Mouse (Mus musculus): Measurements from ENCODE around the gene Adamtsl4.
"Not testable (repeated sequence)": the region's sequence is repeated elsewhere in the genome, so short reads cannot be mapped to it uniquely, and the experiment has no call there.

The Adamtsl4 gene

DNA sequence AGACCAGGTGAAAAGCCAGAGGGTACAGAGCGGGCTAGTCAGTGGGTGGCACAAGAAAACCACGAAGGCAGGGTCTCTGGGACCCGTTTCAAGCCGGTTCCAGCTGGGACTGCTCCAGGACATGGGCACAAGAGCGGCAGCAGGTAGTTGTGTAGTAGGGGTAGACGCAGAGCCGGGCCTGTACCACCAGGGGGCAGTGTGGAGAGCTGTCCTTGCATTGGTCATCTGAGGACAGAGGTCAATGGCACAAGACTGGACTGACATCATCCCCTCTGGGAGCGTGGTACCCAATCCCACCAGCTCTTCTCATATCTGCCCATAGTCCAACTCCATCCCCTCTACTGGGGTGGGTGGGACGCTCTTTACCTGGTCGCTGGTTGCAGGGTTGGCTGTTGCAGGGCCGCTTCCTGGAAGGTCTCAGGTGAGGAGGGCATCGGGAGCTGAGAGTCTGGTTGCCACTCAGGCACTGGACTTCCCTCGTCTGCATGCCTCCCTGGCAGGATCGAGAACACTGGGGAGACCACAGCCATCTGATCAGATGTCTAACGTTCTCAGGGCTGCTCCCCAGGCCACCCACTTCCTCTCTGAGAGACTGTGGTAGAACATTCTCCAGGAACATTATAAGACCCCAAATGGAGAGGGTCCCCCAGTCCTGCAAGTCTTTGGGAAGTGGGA, 10.8 kb downstream of the Adamtsl4 start:
- DNase-seq (ENCODE audit: low spot score), result no peak

DNA sequence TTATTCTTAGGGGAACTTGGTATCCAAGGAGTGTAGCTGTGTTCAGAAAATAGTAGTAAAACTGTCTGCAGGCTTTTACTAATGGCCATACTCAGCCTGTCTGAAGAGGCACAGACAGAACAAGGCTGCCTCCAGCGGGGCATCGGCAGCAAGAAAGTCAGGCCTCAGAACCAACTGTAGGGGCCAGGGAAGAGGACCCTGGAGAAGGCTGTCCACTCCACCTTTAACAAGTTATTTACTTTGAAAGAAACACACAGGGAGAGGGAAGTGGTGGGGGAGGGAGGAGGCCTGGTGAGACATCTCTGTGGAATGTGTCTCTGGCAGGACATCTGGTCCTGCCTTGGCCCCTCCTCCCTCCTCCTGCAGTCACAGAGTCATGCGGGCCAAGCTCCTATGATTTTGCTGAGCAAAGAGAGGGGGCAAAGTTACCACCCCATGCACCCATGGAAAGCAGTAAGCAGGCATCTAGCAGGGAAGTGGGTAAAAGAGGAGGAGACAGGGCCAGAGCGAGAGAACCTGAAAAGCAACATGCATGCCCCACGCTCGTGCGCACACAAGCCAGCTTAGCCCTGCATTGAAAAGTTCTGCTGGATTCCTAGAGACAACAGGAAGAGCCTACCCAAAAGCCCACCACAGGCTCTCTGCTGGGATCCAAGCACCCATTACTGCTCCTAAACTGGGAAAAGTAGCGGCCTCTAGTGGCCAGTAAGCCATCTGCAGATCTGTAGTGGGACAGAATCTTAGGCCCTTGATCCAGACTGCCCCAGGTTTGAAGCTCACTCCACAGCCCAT, 12.2 kb downstream of the Adamtsl4 start:
- peak; percentile 83 for DNase-seq (ENCODE audit: low spot score)

DNA sequence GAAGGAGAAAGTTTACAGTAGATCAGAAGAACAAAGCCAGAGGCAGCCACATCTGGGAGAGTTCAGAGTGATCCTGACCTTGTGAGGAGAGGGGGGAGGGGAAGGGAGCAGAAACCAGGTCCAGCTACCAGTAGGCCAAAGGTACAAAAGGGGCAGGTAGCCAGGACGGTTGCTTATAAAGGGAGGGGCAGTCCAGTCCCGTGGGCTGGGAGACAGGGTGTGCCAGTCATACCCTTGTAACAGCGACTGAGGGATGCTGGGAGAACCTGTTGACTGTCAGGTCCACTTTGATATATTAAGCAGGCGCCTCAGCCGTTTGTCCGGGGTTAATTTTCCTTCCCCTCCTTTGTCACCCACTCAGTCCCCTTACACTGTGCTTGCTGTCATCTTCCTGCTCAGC, 12.9 kb downstream of the Adamtsl4 start:
- DNase-seq (ENCODE audit: low spot score), result peak; percentile 73

DNA sequence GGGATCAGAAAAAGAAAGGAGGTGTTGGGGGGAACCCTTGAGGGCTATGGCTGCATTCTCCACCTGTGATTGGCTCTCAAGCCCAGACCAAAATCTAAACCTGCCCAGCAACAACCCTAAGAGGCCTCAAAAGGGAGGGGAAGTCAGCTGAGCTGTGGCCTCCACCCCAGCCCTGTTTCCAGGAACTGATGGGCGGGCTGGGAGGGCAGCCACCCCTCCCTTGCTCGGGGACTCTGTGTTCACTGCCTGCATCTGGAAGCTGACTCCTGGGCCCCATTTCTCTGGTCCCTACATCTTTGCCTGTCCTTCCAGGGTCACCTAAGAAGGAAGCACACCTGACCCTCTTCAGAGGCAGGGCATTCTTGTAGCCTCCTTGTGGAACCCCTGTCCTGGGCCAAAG, 13.5 kb downstream of the Adamtsl4 start:
- peak; percentile 95 for DNase-seq (ENCODE audit: low spot score)

DNA sequence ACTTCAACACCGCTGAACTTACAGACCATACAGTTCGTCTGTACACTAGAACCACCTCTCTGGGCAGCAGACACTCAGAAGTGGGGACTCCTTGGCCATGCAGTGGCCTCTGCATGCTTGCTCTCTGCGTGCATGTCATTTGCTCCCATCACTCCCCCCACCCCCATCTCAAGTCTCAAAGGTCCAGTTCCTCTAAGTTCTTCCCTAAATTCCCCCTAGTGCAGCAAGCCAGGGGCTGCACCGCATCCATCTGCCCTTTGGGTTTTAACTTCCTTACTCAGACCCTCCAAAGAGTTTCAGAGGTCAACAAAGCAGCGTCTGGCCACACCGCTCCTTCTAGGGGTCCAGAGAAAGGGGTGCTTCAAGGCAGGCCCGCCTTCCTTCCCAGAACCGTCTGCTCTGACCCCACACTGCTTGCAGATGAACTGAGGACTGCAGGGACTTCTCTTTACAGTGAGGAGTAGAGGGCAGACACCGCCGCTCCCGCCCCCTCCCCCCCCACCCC, 14.0 kb downstream of the Adamtsl4 start:
- no peak for DNase-seq (ENCODE audit: low spot score)

DNA sequence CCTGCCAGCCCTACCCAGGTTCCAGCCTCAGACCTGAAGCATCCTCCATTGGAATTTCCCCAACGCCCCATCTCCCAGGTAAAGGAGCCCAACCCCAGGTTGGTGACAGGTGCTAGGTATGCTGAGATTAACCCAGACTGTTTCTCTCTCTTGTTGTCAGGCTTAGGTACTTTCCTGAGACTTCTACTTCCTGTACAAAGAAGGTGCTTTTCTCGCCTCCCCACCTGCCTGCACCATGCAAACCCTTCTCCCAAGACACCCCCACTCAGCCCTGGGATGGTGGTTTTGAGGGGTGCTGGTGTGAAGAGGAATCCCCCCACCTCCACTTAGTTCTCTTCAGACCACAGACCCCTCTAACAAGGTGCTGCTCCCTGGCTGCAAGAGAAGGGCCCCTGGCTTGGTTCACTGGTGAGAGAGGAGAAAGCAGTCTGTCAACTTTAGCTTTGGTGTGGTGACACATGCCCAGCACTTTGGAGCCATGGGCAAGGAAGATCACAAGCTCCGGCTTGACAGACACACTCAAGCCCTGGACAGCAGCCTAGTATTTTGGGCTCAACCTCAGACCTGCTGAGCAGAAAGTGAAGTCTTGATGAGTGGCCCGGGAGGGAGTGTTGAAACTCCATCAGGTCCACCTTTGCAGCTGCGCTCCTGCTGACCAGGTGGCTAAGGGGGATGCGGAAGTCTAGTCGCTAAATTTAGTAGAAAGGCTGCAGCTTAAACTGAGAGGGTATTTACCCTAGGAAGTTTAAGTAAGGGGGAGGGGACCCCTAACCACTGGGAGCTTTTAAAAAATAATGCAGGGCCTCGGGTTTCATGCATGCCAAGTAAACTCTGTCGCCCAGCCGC, 14.6 kb downstream of the Adamtsl4 start:
- no peak for DNase-seq (ENCODE audit: low spot score)

DNA sequence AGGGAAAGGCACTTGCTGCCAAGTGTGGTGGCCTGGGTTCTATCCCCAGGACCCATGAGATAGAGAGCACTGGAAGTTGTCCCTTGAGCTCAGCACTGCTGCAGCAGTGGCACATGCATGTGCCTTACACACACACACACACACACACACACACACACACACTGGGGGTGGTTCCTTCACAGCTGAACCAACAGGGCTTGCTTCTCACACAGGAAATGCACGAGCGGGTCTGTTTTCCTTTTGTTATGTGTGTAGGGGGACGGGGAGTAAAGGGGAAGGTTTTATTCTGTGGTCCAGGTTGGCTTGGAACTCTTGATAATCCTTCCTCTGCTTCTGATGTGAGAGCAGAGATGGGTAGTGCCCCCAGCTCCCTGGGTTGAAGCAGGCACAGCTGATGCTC, 15.3 kb downstream of the Adamtsl4 start:
- DNase-seq (ENCODE audit: low spot score), result no peak

DNA sequence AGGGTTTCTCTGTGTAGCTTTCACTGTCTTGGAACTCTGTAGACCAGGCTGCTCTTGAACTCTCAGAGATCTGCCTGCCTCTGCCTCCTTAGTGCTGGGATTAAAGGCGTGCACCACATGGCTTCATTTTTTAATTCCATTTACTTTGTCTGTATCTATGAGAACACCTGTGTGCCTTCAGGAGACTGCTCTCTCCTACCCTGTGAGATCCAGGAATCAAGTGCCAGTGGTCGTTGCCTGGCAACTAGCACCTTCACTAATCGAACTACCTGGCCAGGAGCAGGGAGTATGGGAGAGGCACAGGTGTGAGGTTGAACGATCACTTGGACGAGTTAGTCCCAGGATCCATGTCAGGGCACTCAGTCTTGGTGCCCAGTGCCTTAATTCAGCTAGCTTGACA, 16.5 kb downstream of the Adamtsl4 start:
- DNase-seq (ENCODE audit: low spot score), result no peak

DNA sequence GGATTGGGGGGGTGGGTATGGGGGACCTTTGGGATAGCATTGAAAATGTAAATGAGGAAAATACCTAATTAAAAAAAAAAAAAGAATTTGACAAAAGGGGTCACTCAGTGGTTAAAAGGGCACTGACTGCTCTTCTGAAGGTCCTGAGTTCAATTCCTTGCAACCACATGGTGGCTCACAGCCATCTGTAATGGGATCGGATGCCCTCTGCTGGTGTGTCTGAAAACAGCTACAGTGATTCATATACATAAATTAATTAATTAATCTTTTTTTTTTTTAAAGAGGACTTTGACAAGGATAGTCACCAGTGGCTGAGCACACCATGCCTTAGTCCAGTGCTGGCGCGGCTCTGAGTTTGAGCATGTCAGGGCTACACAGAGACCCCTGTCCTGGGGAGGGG, 17.3 kb downstream of the Adamtsl4 start:
- not testable (repeated sequence) for DNase-seq (ENCODE audit: low spot score)

DNA sequence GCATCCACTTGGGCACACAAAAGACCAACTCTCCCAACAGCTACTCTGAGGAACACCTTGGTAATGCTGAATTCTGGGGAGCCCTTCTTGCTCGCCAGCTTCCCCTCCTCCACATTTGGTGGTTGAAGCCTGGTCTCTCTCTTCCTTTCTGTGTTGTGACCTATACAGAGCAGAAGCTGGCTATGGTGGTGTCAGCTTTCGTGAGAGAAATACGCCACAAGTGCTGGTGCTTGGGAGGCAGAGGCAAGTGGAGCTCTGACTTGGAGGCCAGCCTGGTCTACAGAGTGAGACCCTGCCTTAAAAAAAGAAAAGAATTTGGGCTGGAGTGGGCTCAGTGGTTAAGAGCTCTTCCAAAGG, 18.4 kb downstream of the Adamtsl4 start:
- no peak for DNase-seq (ENCODE audit: low spot score)

DNA sequence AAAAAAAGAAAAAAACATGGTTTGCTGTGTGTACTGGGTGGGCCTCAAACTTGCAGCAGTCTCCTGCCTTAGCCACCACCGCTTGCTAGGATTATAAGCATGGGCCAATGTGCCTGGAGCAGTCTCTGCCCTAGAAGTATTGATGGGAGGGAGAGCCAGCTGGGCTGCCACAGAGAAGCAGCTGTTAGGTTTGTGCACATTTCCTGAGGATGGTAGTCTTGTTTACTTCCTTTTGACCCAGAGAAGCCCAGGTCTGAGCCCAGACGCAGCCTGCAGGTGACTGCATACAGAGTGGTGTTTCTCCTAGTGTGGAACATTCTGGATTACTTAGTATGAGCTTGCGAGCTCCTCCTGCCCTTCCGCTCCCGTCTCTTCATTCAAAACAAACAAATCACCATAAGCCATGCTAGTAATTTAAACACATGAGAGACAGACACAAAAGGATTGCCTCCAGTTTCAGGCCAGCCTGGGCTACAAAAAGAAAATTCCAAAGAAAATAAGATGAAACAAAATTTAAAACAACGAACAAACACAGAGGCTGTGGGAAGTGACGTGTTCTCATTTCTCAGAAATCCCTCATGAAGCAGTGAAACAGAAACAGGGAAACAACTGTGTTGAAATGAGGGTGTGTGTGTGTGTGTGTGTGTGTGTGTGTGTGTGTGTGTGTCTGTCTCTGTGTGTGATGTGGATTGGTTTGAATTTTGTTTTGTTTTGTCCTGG, 19.0 kb downstream of the Adamtsl4 start:
- DNase-seq (ENCODE audit: low spot score), result no peak

DNA sequence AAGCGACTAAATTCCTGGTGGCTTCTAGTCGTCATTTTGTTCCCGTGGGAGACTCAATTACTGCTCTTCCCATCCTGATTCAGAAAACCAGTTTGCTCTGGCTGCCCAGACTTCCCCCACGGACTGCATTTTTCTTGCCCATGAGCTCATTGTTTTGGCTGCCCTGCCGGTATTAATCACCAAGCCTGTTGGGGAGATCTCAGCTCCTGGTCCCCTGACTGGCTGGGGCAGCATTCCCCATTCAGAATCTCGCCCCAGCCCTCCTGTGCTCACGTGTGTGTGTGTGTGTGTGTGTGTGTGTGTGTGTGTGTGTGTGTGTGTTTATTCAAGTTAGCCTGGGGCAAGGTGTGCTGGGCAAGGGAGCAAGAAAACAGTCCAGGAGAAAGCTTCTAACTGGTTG, 19.7 kb downstream of the Adamtsl4 start:
- DNase-seq (ENCODE audit: low spot score), result no peak

DNA sequence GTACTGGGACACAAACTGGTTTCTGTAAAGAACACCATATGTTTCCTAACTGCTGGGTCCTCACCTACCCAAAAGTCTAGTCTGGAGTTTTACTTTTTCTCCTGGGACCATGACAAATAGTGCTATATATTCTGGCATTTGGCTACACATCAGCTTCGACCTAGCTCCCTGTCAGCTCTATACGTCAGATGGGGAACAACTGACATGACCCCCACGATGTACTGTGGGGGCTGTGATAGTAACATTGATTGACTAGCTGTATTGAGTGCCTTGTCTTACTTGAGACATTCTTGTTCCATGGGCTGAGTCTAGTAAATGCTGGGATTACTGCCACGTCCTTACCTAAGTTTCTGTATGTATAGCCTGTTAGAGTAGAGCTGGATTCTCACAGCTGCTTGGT, 20.2 kb downstream of the Adamtsl4 start:
- DNase-seq (ENCODE audit: low spot score), result no peak

DNA sequence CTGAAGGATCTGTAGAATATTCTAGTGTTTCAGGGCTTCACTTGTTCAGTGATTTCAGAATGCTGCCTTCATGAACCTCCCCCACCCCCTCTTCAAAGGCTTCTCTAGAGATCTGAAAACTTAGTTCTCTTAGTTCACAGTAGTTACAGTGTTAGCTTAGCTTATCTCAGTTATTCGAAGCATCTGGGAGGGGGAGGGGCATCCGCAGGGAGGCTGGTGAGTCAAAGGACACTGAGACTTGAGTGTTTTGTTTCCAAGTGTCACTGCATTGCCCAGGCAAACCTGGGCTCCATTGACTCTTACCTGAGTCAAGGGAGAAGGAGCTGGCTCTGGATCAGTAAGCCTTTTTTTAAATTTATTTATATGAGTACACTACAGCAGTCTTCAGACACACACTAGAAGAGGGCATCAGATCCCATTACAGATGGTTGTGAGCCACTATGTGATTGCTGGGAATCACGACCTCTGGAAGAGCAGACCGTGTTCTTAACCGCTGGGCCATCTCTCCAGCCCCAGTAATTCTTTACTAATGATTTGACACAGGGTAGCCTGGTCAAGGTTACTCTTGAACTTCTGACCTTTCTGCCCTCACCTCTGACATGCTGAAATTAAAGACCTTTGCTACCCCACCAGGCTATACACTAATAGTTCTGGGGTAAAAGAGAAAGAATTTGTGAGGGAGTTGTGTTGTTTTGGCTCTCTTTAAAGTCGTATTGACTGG, 21.4 kb downstream of the Adamtsl4 start:
- peak; percentile 87 for DNase-seq (ENCODE audit: low spot score)

DNA sequence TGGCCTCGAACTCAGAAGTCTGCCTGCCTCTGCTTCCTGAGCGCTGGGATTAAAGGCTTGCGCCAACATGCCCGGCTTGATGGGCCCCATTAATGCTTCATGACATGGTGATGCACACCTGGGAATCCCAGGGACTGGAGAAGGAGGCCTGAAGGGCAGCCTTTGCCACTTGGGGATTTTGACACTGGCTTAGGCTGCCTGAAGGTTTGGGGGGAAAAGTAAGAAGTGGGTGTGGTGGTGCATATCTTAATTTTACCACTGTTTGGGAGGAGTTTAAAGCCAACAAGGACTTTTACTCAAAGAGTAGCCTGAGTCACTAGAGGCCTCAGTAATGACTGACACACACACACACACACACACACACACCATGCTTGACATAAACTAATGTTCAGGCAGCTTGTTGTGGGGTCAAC, 22.8 kb downstream of the Adamtsl4 start:
- no peak for DNase-seq (ENCODE audit: low spot score)

DNA sequence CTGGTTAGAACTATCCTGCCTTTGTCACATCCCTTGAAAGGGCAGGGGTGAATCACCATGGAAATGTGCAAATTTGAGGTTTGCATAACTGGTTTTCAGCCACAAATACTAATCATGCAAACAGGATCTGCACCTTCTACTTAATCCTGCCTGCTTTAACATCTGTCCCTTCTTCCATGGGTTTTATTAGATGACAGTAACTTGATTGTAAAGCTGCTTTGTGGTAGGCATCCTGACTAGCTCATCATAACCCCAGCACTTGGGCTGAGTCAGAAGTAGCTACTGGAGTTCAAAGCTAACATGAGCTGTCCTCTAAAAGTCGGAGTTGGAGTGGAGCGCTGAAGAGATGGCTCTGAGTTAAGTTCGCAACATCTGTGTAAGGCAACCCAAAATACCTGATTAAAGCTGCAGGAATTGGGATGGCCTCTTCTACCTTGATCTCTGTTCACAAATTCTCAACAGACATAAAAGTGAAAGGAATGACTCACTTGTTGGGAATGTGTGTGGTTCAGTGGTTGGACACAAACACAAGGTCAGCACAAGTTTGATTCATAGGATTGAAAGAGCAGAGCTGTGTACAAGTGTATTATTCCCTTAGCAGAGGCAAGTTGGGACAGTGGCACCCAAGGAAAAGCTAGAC, 23.6 kb downstream of the Adamtsl4 start:
- no peak for DNase-seq (ENCODE audit: low spot score)

DNA sequence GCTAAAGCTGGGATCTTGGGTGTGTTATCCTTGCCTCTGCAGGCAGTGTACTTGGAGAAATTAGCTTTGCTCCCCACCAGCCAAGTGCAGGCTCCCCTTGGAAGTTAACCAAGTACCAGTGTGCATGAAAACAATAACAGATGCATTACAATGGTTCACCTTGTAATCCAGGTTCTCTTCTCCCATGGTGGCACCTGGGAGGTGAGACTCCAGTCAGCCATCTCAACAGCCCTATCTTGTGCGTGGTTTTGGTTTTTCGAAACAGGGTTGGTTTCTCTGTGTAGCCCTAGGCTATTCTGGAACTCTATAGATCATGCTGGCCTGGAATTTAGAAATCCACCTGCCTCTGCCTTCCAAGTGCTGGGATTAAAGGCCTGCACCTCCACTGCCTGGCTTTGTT, 24.2 kb downstream of the Adamtsl4 start:
- DNase-seq (ENCODE audit: low spot score), result no peak

DNA sequence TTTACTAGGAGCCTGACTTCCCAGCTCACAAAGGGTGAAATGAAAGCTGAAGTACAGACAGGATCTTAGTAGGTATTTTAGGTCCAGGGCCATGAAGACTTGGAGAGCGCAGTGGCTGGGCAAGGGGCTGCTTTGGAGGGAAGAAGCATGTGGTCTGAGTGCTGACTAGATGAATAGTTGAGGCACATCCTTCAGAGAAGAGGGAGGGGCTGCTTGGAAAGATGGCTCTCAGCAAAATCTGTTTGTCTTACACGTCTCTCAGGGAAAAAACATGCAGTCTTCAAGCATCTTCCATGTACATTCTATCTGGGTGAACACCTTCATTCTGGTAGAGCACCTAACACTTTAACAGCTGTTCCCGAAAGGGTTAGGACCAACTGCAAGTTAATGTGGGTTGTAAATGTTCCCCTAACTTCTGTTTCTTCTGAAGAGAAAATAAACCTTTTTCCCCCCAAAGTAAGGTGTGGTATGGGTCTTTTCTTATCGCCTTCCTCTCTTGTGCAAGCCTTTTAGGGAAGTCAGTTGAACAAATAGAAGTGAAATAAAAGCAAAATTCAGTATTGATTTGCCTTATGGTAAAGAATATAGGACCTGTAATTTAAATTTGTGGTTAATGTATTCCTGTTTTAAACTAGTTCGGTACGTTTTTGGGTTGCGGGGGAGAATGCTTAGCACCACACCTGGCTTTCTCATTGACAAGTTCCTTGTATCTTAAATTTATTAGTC, 24.8 kb downstream of the Adamtsl4 start:
- no peak for DNase-seq (ENCODE audit: low spot score)

DNA sequence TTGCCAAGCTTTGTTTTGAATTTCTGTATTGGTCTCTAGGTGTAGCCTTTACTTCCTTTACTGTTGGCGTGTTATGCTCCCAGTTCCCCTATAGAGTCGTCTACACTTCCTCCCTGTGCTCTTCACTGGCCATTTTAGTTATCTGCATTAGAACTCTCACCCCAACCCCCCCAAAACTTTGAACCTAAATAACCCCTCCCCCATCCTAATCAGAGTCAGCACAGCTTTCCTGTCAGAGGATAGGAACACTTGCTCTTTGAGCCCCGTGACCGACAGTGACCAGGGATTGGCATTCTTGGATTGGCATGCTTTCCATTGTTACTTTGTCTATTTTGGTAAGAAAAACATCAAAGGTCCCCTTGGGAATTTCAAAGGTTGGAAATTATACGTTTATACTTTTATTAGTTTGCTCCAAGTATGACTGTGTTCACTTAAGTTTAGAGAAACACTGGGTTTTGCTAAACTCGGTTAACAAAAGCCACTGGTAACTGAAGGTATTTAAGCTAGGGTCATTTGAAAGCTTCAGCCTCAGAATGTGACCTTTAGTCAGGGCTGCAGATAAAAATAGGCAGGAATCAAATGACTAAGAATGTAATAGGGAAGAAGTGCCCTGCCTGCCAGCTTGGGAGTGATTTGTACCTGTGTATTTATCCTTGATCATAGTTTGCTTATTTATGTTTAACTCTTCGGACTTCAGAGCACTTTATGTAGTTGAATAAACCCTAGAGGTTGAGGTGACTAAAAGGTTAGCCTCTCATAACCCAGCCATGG, 25.6 kb downstream of the Adamtsl4 start:
- DNase-seq (ENCODE audit: low spot score), result no peak
